Mouse (Mus musculus) CH12.LX (cell line): ENCODE measurements around the gene Prkab1. TPM values are rescaled to one million over a fixed set of nuclear protein-coding genes. Genes with fewer than 3 reads are reported as not detected.

Source experiments
- DNase-seq: peaks from one replicate; pipeline ENCODE4 v3.0.0-alpha.2; 2013; ENCODE audit errors: extremely low read depth
- H3K27ac ChIP-seq: 2 replicates; pipeline ENCODE4 v1.5.1; 2012; ENCODE audit warnings: low read depth, mild to moderate bottlenecking, control low read depth, moderate library complexity; ENCODE audit not compliant: insufficient read depth
- H3K27me3 ChIP-seq: replicated peaks from 2 replicates; pipeline ENCODE3; 2012; ENCODE audit warnings: inconsistent platforms
- H3K36me3 ChIP-seq, 2 experiments: replicated peaks in 1 of 2; 2 replicates each; pipeline versions ENCODE3 to v1.6.1; 2012; ENCODE audit warnings: inconsistent platforms in 1 of 2, low read length in 1 of 2, mild to moderate bottlenecking in 1 of 2, mixed read lengths in 1 of 2, moderate library complexity in 1 of 2; ENCODE audit not compliant: control insufficient read depth in 1 of 2, insufficient read depth in 1 of 2
- H3K4me1 ChIP-seq, 2 experiments: 2 replicates each; pipeline ENCODE4 v1.6.1; 2012; ENCODE audit warnings: inconsistent platforms in 1 of 2, moderate library complexity in 1 of 2; ENCODE audit not compliant: insufficient read depth in 2 of 2, control insufficient read depth in 1 of 2
- H3K4me2 ChIP-seq: 2 replicates; pipeline ENCODE4 v1.6.1; 2012; ENCODE audit warnings: low read depth, mild to moderate bottlenecking, control low read depth; ENCODE audit not compliant: poor library complexity, insufficient read depth, severe bottlenecking
- H3K4me3 ChIP-seq, 3 experiments: fragments of 150-350 bp in 1 of 3; sonication (generic) in 1 of 3; replicated peaks in 1 of 3; 2 replicates each; pipeline versions ENCODE3 to v1.5.1; 2011 to 2012; ENCODE audit warnings: low read depth in 2 of 3, low read length in 2 of 3, mild to moderate bottlenecking in 2 of 3, moderate library complexity in 2 of 3, control low read depth in 1 of 3, improper control_type of control experiment in 1 of 3, inconsistent platforms in 1 of 3, mixed read lengths in 1 of 3; ENCODE audit not compliant: poor library complexity in 1 of 3
- H3K79me2 ChIP-seq: replicated peaks from 2 replicates; pipeline ENCODE4 v1.6.1; 2012; ENCODE audit warnings: mild to moderate bottlenecking, moderate library complexity; ENCODE audit not compliant: control insufficient read depth, poor library complexity, insufficient read depth, severe bottlenecking; ENCODE audit errors: extremely low read depth
- H3K9ac ChIP-seq: 2 replicates; pipeline ENCODE4 v1.6.1; 2012; ENCODE audit warnings: low read depth, mild to moderate bottlenecking, control low read depth, moderate library complexity; ENCODE audit not compliant: insufficient read depth
- H3K9me3 ChIP-seq: replicated peaks from 2 replicates; pipeline ENCODE3; 2012; ENCODE audit warnings: low read length, inconsistent platforms, mixed read lengths
- CHD1 ChIP-seq: IDR thresholded peaks from 2 replicates; pipeline ENCODE4 v1.6.1; 2012; ENCODE audit warnings: low read depth, low read length, improper control_type of control experiment, inconsistent platforms
- CTCF ChIP-seq, 2 experiments: IDR thresholded peaks in 1 of 2; conservative IDR thresholded peaks in 1 of 2; 2 replicates each; pipeline ENCODE4 v1.5.1; 2011 to 2012; ENCODE audit warnings: low read depth in 2 of 2, low read length in 2 of 2, improper control_type of control experiment in 1 of 2, inconsistent platforms in 1 of 2, mild to moderate bottlenecking in 1 of 2, moderate library complexity in 1 of 2
- E2F4 ChIP-seq: IDR thresholded peaks from 2 replicates; pipeline ENCODE4 v1.6.1; 2011; ENCODE audit warnings: low read depth, low read length, improper control_type of control experiment; ENCODE audit not compliant: insufficient replicate concordance
- EP300 ChIP-seq: IDR thresholded peaks from 2 replicates; pipeline ENCODE4 v1.6.1; 2011; ENCODE audit warnings: low read length, improper control_type of control experiment
- GABPA ChIP-seq: IDR thresholded peaks from 2 replicates; pipeline ENCODE4 v1.6.1; 2012; ENCODE audit warnings: low read depth, low read length, improper control_type of control experiment, inconsistent platforms; ENCODE audit not compliant: insufficient replicate concordance
- IRF4 ChIP-seq: IDR thresholded peaks from 2 replicates; pipeline ENCODE4 v1.6.1; 2014; ENCODE audit warnings: low read depth, mild to moderate bottlenecking, inconsistent platforms, low read length, improper control_type of control experiment
- JUN ChIP-seq: IDR thresholded peaks from 2 replicates; pipeline ENCODE4 v1.6.1; 2011; ENCODE audit warnings: low read depth, mild to moderate bottlenecking, low read length, improper control_type of control experiment, moderate library complexity; ENCODE audit not compliant: insufficient read depth
- JUND ChIP-seq: conservative IDR thresholded peaks from 2 replicates; pipeline ENCODE4 v1.6.1; 2011; ENCODE audit warnings: low read depth, low read length, improper control_type of control experiment
- KAT2A ChIP-seq: IDR thresholded peaks from 2 replicates; pipeline ENCODE4 v1.6.1; 2012; ENCODE audit warnings: low read length, improper control_type of control experiment, inconsistent platforms; ENCODE audit not compliant: insufficient replicate concordance
- MAFK ChIP-seq: IDR thresholded peaks from 2 replicates; pipeline ENCODE4 v1.6.1; 2011; ENCODE audit warnings: low read length, improper control_type of control experiment; ENCODE audit not compliant: insufficient replicate concordance
- MAZ ChIP-seq: IDR thresholded peaks from 2 replicates; pipeline ENCODE4 v1.6.1; 2012; ENCODE audit warnings: low read depth, mild to moderate bottlenecking, inconsistent platforms, low read length, improper control_type of control experiment, moderate library complexity
- MXI1 ChIP-seq: IDR thresholded peaks from 2 replicates; pipeline ENCODE4 v1.6.1; 2011; ENCODE audit warnings: mild to moderate bottlenecking, low read depth, low read length, improper control_type of control experiment
- MYC ChIP-seq: IDR thresholded peaks from 2 replicates; pipeline ENCODE4 v1.6.1; 2011; ENCODE audit warnings: low read depth, mild to moderate bottlenecking, improper control_type of control experiment, low read length
- NELFE ChIP-seq: IDR thresholded peaks from 2 replicates; pipeline ENCODE4 v1.6.1; 2011; ENCODE audit warnings: low read depth, low read length, improper control_type of control experiment
- POLR2A ChIP-seq: IDR thresholded peaks from 2 replicates; pipeline ENCODE4 v1.6.1; 2011; ENCODE audit warnings: low read depth, mild to moderate bottlenecking, improper control_type of control experiment, low read length
- POLR2AphosphoS2 ChIP-seq: IDR thresholded peaks from 2 replicates; pipeline ENCODE4 v1.6.1; 2011; ENCODE audit warnings: low read depth, low read length, improper control_type of control experiment
- RAD21 ChIP-seq: IDR thresholded peaks from 2 replicates; pipeline ENCODE4 v1.6.1; 2011; ENCODE audit warnings: low read depth, mild to moderate bottlenecking, low read length, improper control_type of control experiment, moderate library complexity
- RCOR1 ChIP-seq: conservative IDR thresholded peaks from 2 replicates; pipeline ENCODE4 v1.6.1; 2012; ENCODE audit warnings: low read depth, mild to moderate bottlenecking, inconsistent platforms, low read length, improper control_type of control experiment
- SIN3A ChIP-seq: IDR thresholded peaks from 2 replicates; pipeline ENCODE4 v1.6.1; 2012; ENCODE audit warnings: low read length, improper control_type of control experiment, inconsistent platforms
- SMC3 ChIP-seq: IDR thresholded peaks from 2 replicates; pipeline ENCODE4 v1.6.1; 2011; ENCODE audit warnings: low read depth, low read length, improper control_type of control experiment
- TBP ChIP-seq: conservative IDR thresholded peaks from 2 replicates; pipeline ENCODE4 v1.6.1; 2011; ENCODE audit warnings: low read depth, low read length, improper control_type of control experiment
- USF1 ChIP-seq: IDR thresholded peaks from 2 replicates; pipeline ENCODE4 v1.6.1; 2014; ENCODE audit warnings: low read depth, mild to moderate bottlenecking, inconsistent platforms, low read length, improper control_type of control experiment
- USF2 ChIP-seq: conservative IDR thresholded peaks from 2 replicates; pipeline ENCODE4 v1.6.1; 2011; ENCODE audit warnings: low read depth, low read length, improper control_type of control experiment
- ZC3H11A ChIP-seq: IDR thresholded peaks from 2 replicates; pipeline ENCODE4 v1.6.1; 2012; ENCODE audit warnings: low read depth, mild to moderate bottlenecking, inconsistent platforms, low read length, improper control_type of control experiment
- ZKSCAN1 ChIP-seq: IDR thresholded peaks from 2 replicates; pipeline ENCODE4 v1.6.1; 2012; ENCODE audit warnings: low read depth, inconsistent platforms, low read length, improper control_type of control experiment, borderline replicate concordance
- ZMIZ1 ChIP-seq: IDR thresholded peaks from 2 replicates; pipeline ENCODE4 v1.6.1; 2012; ENCODE audit warnings: low read depth, mild to moderate bottlenecking, inconsistent platforms, low read length, improper control_type of control experiment
- ZNF384 ChIP-seq: IDR thresholded peaks from 2 replicates; pipeline ENCODE4 v1.6.1; 2012; ENCODE audit warnings: low read depth, low read length, improper control_type of control experiment, inconsistent platforms
- dilution Hi-C: fragments of 300-500 bp; cut with MboI; formaldehyde crosslinking; loops from 2 replicates; pipeline ENCODE4 v1.14.3; 2020; ENCODE audit warnings: low sequenced_read_pairs; ENCODE audit not compliant: extremely low pct_unique_long_range_greater_than_20kb, extremely low pct_ligation_motif_present
- in situ Hi-C: fragments of 300-500 bp; cut with MboI; formaldehyde crosslinking; loops from 3 replicates; pipeline ENCODE4 v1.14.3; 2019; ENCODE audit warnings: low sequenced_read_pairs, low pct_ligation_motif_present, low pct_unique_long_range_greater_than_20kb, mixed read lengths
- polyA plus RNA-seq: library from polyadenylated mRNA; unstranded; fragments of >175 nt; gene quantifications from 2 replicates; pipeline ENCODE4 v1.2.1, GENCODE M21; 2012; ENCODE audit warnings: low read depth; ENCODE audit not compliant: insufficient read length
- total RNA-seq, 2 experiments: library from RNA; depleted of rRNA; stranded (reverse); fragments of 300-350 nt in 1 of 2; fragments of >200 nt in 1 of 2; gene quantifications; 2 replicates each; pipeline ENCODE4 v1.2.3; 2012 to 2014

Gene Prkab1
- total and polyA plus RNA-seq, 3 experiments: 20.1 to 26.8 (median 24.1) TPM

- Histone ChIP-seq H3K27ac (no peak overlapping the region), H3K9ac (no peak overlapping the region), H3K4me1 (no peaks in the 10 kb centered on the region), H3K4me2 (no peak overlapping the region), H3K9me3 (peaks cover 13% of the 10 kb centered on the region), H3K27me3 (peaks cover 5% of the 10 kb centered on the region), H3K79me2 (no peaks in the 10 kb centered on the region), H3K4me3 (no peak overlapping the region), H3K36me3 (no peaks in the 10 kb centered on the region)
- in situ Hi-C loops (no loop called here), dilution Hi-C loops (no loop called here)
- no peak for DNase-seq
- TF ChIP-seq IRF4 (no peak), MAZ (no peak), USF2 (no peak), ZMIZ1 (no peak), TBP (no peak), MYC (no peak), RCOR1 (no peak), CTCF (conservative IDR thresholded peaks at IDR 0.05 in 1 of 2, IDR thresholded peaks at IDR 0.05 in 1 of 2; ENCODE audit: low read depth in 2 of 2, low read length in 2 of 2) (no peak), SMC3 (no peak), ZNF384 (no peak), RAD21 (no peak), NELFE (no peak), SIN3A (no peak), POLR2A (no peak), ZC3H11A (no peak), E2F4 (no peak), POLR2AphosphoS2 (no peak), MAFK (no peak), ZKSCAN1 (no peak)
Observed at GRCm38 (mm10) chr5:116042241-116042640, 17.9 kb upstream of the Prkab1 start.

- no peak for DNase-seq
- no peak overlapping the region for H3K9ac ChIP-seq
- no peak overlapping the region for H3K27ac ChIP-seq
- H3K79me2 ChIP-seq: no peaks in the 10 kb centered on the region
- no peaks in the 10 kb centered on the region for H3K4me1 ChIP-seq
- H3K9me3 ChIP-seq: peaks cover 7% of the 10 kb centered on the region
- no peak overlapping the region for H3K4me2 ChIP-seq
- H3K27me3 ChIP-seq: peaks cover 21% of the 10 kb centered on the region
- H3K4me3 ChIP-seq: no peak overlapping the region
- in situ Hi-C loops: no loop called here
- dilution Hi-C loops: no loop called here
- H3K36me3 ChIP-seq: no peaks in the 10 kb centered on the region
- TF ChIP-seq JUND (no peak), NELFE (no peak), POLR2AphosphoS2 (no peak), JUN (no peak), MYC (no peak), SMC3 (no peak), MXI1 (no peak), USF1 (no peak), KAT2A (no peak), POLR2A (no peak), ZKSCAN1 (no peak), RAD21 (no peak), CHD1 (no peak), E2F4 (no peak), CTCF (conservative IDR thresholded peaks at IDR 0.05 in 1 of 2, IDR thresholded peaks at IDR 0.05 in 1 of 2; ENCODE audit: low read depth in 2 of 2, low read length in 2 of 2) (no peak), GABPA (no peak), MAFK (no peak), ZNF384 (no peak), EP300 (no peak)
Observed at GRCm38 (mm10) chr5:116039706-116040105, 15.4 kb upstream of the Prkab1 start.
